Mouse (Mus musculus) lung, postnatal 25 days (tissue): ENCODE measurements at regions not wholly inside any gene's neighbourhood (a gene's known extent, or its start where the extent isn't known, plus 50 kb on each side); places are given as distances from the start of the nearest gene placed in this dataset.

Experiments used
- DNase-seq: peaks from one replicate; pipeline ENCODE4 v3.0.0; 2022; ENCODE audit warnings: low spot score

DNA sequence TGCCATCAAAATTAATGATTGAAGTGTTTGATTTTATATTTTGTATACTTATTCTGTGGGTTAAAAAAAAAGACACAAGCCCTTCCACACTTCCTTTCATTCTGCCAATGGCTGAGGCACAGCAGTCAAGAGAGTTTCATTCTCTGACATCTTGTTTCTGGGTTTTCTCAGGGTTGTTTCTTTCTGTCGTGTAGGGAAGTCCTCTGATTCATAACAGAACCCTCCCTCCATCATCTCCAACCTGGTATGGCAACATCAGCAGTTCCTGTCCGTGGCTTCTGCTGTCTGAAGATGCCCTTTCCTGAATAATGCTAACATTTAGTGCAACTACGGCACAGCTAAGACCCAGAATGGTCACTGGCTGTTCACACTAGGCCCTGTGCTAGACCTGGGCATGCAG, 167.3 kb downstream of the Hs3st3b1 start:
- DNase-seq: no peak

DNA sequence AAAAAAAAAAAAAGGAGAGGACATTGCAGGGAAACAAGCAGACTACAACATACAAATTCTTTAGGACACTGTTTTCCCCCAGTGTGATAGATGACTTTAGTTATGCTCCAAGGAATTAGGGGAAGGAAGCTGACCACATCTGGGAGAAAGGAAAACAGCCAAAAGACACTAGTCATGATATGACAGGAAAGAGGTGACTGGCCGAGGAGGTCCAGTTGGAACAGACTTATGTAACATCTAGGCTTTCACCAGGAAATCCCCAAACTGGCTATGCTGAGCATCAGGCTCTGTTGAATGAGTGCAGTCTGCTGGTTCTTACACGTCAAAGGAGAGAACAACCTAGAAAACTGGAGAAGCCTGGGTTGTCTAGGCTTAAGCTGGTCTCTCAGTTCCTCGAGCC, 163.8 kb downstream of the Hs3st3b1 start:
- DNase-seq: peak; percentile 44

DNA sequence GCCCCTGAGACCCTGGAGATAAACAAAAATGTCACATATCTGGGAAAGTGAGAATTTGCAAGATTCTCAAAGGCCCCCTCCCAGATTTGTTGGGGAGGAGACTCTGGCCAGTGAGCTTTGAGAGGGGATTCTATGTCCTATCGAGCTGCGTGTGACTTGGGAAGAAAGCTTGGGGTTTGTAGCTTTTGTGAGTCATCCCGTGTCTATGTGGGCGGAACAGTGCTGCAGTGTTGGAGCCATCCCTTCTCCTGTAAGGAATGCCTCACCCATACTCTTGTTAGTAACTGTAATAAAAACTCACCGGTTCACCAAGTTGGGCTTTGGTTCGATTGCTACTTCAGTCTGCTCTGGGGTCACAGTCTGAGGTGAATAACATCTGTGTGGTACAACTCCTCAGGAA, 160.5 kb downstream of the Hs3st3b1 start:
- DNase-seq: no peak

DNA sequence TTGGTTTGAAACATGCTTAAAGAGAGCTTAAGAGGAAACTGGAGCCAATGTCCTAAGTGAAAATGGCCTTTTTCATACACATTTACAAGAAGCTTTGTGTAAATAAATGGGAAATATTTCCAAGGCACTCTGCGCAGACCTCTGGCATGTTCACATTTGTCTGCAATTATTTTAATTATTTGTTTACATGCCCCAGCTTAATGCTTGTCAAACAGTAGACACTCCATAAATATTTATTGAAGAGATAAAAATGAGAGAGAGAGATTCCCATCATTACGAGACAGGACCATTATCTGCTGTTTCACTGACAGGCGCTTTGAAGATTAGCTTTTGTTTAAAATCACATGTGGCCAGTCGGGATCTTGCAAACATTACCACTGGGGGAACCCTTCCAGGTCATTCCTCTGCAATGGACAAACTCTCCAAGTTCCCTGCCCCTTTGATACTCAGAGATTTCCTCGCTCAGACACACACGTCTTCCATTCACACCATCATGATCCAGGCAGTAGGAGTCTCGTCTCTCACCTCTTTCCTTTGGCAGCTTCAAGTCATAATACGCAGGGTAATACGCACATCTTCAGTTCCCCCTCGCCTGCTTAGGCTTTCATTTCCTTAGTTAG, 154.3 kb downstream of the Hs3st3b1 start:
- peak; percentile 3 for DNase-seq

DNA sequence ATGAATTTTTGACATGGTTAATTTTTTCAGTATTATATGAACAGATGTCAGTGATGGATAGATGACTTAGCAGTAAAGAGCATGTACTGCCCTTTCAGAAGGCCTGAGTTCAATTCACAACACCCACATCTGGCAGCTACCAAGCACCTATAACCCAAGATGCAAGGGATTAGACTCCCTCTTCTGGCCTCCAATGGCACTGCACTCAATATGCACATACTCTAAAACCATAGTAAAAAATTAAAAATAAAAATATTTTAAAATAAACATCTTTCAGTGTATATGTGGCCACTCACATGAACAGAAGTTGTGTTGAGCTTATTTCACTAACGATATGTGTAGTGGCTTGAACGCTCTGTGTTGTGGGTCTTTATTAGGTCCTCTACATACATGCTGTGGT, 152.4 kb downstream of the Hs3st3b1 start:
- no peak for DNase-seq

DNA sequence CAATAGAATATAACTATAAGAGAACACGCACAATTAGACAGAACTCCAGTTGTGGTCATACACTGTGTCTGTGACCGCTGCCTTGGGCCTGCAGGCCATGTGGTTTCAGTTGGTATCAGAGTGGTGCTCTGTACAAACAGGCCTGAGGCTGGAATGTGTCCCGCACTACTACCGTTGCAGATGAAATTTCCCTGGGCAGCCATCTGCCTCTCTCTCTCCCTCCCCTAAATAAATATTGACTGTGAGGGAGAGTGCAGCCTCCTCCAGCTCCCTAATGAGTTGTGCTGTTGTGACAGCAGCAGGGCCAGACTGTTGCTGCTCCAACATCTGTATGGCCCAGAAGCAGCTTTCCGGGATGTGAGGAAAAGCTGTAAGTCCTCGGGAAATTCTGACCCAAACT, 146.7 kb downstream of the Hs3st3b1 start:
- DNase-seq: no peak

DNA sequence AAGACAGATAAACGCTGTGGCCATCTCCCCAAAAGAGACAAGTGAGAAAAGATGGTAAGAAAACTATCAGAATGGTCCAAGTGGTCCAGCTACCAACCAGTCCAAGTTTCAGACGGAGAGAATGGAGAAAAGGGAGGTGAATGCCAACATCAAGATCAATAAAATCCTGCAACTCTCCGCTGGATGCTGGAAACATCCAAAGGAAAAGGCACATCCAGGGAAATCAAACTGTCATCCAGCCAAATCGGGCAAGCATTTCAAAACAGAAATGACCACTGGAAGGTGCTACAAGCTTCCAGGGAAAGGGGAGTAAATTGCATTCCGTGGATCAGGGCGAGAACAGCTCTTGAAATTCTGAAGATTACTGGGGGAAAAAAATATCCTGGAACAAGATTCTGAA, 142.7 kb downstream of the Hs3st3b1 start:
- no peak for DNase-seq

DNA sequence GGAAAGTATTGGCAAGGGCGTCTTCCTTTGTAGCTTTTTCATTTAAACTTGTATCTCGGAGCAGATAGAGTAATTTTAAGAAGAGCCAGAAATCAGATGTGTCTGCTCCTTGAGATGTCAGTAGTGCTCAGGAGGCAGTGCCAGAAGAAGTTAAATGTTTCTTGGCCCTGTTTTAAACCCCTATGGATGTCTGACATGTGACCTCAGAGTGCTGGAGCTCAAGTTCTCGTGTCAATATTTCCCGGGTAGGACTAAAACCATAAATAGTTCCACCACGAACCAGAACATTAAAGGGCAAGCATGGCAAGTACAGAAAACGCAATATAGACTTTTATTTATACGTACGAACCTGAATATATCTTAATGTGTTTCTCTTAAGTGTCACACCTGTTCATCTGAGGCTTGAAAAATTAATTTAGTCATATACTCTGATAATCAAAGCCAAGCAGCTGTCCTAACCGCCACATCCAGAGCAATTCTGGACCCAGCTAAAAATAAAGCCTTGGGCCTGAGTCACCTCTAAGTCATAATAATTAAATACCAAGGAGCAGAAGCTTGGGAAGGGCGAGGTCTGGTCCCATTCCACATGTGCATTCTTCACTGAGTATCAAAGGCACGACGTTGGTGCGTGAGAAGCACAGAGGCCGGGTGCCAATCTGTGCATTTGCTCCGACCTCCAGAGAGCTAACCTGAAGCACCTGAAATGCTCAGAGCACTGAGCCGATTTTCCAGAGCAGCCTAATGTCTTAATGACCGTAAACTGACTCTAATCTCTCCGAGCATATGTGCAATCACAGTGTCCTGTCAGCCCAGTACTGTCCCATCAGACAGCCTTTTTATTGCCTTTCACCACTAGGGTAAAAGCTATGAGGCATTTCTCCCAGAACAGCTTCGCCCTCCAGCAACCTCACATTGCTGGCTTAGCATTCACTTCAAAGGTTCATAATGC, 139.8 kb downstream of the Hs3st3b1 start:
- DNase-seq: no peak

DNA sequence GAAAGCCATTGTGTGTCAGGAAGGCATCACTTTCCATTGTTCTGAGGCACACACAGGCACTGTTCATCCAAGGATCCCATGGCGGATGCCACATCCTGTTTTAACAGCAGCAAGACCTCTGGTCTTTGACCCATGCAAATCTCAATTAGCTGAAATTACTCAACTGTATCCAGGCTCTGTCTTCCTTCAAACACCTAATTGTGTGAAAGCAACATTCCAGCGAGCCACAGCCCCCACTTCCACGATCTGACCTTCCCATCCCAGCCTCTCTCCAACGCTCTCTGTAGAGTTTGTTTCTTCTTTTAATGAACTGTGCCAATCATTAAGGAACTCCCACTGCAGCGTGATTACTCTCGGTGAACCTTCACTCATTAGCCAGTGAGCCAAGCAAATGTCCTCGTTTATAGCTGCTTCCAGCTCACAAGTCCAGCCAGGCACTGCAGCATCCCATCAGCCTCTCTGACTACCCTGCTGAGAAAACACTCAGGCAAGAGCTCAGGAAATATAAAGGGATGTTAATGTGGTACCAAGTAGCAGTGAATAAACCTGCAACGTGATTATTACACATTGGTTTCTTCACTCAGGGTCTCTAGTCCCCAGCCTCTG, 136.7 kb downstream of the Hs3st3b1 start:
- DNase-seq: no peak

DNA sequence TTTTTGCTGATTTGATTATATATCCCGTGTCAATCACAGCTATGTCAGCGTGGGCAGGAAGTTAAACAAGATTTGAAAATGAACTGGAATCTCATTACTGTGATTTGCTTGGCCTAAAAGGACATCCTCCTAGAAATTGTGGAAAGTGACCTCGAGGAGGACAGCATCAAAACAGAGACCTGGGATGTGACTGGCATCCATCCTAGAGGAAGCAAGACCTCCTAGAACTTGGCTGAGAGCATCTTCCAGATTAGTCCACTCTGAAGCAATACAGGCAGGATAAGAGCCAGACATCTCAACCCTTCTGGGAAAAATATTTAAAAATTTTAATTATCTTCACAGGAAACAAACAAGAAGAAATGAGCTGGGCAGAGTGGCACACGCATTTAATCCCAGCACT, 136.1 kb downstream of the Hs3st3b1 start:
- no peak for DNase-seq

DNA sequence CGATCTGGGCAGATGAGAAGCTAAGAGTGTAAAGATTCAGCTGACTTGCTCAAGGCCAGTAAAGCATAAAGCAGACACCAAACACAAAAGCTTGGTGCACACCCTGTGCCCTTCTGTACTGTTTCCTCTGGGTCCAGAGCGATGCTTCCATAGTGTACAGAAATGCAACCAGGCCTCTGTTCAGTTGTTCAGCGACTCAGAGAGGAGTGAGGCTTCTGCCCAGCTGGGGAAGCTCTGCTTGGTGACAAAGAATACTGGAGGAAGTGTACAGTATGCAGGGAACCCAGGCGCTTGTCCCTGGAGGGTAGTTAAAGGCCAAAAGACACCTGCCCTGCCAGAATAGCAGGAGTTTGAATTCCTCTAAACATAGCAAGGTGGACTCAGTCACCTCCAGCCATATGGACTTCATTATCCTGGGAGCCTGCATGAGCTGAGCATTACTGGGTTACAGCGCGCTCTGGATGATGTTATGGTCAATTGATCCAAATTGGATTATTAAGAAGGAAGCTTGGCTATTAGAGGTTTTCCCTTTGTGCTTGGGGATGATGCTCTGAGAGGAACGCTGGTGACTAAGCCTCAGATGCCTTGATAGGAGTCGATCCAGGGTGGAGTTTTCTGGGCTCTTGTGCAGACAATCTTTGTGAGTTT, 132.5 kb downstream of the Hs3st3b1 start:
- DNase-seq: no peak

DNA sequence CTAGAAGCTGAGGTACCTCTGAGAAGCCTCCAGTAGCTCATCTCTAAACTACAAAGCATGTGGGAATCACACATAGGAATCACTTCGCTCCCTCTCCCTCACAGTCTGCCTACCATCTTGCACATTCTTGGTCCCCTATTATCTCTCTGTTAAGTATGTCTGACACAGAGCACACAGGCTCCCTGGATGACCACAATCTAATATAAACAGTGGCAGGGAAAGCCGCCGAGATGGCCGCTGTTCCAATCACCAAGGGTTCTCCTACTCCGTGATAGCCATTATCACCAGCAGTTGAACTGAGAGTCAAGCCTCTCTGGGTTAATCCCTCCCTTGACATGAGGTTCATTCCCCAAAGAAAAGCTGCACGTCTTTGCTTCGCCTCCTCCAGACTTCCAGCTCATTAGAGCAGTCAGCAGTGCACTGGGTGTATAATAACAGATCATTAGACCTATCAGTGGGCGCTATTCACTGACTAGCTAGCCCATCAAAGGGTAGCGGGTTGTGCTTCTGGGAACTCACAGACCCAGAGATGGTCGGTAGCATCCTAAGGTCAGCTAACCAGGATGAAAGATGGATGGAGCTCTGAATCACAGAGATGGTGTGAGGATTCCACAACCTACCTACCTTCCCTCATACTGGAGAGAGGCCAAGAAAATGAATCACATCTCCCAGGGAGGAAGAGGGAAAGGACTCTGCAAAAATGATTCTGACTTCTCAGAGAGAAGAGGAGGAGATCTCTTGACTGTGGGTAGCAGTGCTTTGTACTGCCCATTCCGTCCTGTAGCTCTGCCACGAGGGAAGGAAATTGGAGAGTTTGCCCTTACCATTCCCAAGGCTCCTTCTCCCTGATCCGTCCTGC, 130.9 kb downstream of the Hs3st3b1 start:
- no peak for DNase-seq

DNA sequence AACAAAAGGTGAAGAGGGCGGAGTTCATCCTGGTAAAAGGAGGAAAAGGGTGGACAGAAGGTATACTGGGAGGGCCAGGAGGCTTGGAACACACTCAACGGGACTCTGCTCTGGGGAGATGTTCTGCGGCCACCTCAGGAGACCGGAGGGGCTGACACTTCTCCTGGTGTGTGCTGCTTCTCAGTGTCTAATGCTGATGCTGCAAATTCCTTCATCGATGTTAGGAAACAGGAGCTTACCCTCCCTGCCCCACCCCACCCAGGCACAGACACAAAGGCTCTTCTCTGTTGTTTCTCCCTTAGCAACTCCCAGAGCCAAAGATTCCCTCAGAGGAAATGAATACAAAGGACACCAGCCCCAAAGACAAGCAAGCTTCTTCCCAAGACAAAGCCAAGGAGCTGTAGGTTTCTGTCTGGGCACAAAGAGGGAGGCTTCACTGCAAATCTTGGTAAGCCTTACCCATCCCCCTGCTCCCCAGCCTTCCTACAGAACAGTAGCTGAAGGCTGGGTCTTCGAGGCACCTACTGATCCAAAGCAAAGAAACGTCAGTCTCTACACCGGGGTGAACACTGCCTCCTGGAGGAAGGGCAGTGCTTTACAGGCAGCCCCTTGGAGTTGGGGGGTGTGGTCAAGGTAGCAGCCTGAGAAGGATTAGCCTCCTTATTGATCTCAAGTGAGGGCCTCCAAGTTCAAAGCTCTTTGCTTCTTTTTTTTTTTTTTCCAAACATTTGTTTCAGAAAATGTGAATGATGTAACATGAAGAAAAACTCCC, 128.2 kb downstream of the Hs3st3b1 start:
- no peak for DNase-seq

DNA sequence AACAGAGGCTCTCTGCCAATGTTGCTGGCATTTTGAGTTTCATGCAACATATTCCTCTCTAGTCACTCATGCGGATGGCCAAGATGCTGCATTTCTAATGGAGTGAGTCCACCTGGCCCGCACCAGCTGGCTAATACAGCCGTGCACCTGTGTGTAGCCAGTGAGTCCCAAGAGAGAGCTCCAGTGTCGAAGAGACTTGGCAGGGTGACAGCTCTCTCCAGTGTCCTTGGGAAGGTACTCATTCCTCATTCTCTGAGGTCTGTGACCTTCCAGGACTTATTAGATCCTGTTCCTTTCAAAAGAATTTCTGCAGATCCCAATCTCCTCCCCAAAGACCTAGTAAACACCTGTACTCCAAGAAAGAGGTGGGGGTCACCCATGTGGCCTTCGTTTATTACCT, 109.9 kb downstream of the Hs3st3b1 start:
- DNase-seq: no peak

DNA sequence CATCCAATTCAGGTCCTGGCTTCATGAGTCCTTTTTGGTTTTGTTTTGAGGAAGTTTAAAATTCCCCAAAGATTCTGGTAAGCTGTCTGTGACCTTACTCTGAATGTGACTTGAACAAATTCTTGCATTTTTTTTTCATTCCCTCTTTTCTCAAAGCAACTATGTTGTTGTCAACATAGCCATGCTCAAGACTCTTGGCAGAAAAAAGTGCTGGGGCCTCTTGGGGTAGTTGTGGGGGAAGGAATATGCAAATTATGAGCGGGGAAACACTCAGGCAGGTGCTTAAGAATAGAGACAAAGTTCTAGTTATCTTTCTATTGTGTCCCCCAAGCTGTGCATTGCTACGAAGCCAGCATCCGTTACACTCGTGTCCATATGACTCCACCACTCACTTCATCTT, 99.2 kb downstream of the Hs3st3b1 start:
- DNase-seq: no peak

DNA sequence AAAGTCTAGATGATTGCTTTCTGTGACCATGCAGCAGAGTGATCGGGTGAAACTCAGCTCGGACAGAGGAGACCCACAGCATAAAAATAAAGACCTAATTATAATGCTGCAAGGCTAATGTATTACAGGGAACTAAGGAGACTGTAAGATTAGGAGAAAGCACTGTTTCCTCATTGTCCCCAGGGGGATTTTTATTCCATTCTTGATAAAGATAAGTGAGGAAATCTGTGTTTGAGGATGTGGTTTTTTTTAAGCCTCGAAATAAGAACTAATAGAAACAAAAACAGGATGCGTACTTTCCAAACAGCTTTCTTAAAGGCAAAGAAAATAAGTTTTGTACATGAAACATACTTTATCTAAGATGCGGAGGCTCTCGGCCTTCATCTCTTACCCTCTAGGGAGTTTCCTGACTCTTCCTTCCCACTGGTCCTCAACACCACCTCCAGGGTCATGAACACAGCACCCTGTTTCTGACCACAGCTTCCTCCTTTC, 94.8 kb downstream of the Hs3st3b1 start:
- DNase-seq: no peak

DNA sequence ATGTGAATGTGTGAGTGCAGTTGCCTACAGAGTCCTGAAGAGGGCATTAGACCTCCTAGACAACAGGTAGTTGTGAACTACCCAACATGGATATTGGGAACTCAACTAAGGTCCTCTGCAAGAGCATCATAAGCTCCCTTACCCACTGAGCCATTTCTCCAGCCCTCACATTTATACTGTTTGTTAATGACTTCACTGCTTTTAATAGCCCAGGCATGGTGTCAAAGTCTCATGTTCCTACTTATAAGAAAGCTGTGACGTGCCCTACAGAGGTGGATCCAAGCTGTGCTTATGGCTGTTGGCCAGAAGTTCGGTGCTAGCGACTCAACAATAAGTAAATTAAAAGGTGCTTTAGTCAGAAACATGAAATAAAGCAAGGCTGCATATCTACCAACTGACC, 88.6 kb downstream of the Hs3st3b1 start:
- DNase-seq: no peak

DNA sequence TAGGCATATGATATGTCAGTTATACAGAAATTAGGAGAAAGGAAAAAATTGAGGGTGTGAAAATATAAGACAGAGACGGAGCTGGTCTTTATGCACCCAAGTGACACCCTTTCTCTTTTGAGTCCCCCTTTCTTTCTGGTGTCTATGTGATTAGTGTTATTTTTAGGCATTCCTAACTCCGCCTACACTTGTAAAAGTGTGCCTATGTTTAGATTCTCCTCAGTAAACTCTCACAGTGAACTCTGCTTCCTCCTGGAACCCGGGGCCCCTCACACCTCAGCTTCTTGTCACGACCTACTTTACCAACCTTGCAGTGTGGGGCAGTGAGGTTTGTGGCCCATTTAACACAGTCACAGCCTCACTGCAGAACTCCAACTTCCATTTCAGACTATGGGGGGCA, 88.0 kb downstream of the Hs3st3b1 start:
- DNase-seq: no peak

DNA sequence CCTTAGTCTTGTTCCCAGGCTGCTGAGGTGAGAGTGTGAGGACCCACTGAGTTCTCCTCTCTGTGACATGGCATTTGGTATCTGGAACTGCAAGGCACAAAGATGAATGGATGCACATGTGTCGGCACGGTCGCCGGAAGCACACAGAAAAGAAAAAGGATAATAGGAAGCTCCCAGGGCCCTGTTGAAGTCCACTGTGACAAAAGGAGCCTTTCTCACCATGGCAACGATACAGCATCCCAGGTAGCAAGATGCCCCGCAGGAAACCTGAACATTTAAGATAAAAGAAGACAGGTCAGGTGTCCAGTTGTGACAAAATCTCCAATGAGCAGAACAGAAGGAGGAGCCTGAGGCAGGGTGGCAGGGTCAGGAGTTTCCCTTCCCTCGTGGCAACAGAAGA, 87.5 kb downstream of the Hs3st3b1 start:
- DNase-seq: no peak
